Mouse (Mus musculus) brain, embryonic 14.5 days (tissue): ENCODE measurements around the gene Tff1.

ENCODE experiments used
- CTCF ChIP-seq: fragments of 200-500 bp; IDR thresholded peaks from 2 replicates; pipeline ENCODE4 v1.5.1; 2012; ENCODE audit warnings: inconsistent platforms, mild to moderate bottlenecking, moderate library complexity, borderline replicate concordance; ENCODE audit not compliant: insufficient read depth, insufficient read length; ENCODE audit errors: extremely low read depth
- POLR2A ChIP-seq: fragments of 200-500 bp; IDR thresholded peaks from 2 replicates; pipeline ENCODE4 v1.6.1; 2012; ENCODE audit warnings: mild to moderate bottlenecking, inconsistent platforms, borderline replicate concordance; ENCODE audit not compliant: poor library complexity, insufficient read depth, insufficient read length, severe bottlenecking; ENCODE audit errors: extremely low read depth

DNA sequence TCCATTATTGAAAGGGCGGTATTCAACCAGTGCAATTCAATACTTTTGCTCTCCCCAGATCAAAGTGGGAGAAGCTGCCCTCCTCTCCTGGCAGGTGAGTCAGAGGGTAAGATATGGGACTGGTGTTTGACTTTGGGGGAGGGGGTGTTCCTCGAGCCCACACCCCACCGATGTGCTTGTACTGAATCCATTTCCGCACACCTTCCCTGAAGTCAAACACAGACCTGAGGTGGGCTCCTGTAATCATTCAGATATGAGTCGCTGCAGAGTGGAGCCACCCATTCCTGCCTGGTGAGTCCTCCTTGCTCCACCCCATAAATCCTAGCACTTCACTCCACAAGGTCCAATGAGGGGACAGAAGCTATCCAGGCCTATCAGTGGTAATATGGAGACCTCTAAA, 4.7 kb upstream of the Tff1 start:
- TF ChIP-seq POLR2A = no peak
- no peak for TF ChIP-seq CTCF
